Mouse (Mus musculus) 3134 (cell line): Measurements from ENCODE around the gene Krt36.

Experiments used
- DNase-seq: peaks from one replicate; pipeline ENCODE4 v3.0.0-alpha.2; 2011; ENCODE audit warnings: low spot score; ENCODE audit not compliant: insufficient read length; ENCODE audit errors: extremely low read depth

Krt36 gene

GRCm38 (mm10) chr11:100088378-100089025, 16.9 kb downstream of the Krt36 start:
- no peak for DNase-seq

GRCm38 (mm10) chr11:100087861-100088260, 17.6 kb downstream of the Krt36 start, which contains the start of gene Krt32:
Gene Krt32 (minus strand): TSS chr11:100088226.
- no peak for DNase-seq

GRCm38 (mm10) chr11:100073873-100074272, 31.6 kb downstream of the Krt36 start:
- no peak for DNase-seq

- no peak for DNase-seq
These were observed 38.0 kb downstream of the Krt36 start for GRCm38 (mm10) chr11:100067293-100068036.

GRCm38 (mm10) chr11:100066236-100067010, 39.0 kb downstream of the Krt36 start:
- no peak for DNase-seq

- DNase-seq = no peak
These were observed 46.6 kb downstream of the Krt36 start for GRCm38 (mm10) chr11:100058875-100059274.

- DNase-seq = peak; percentile 79
These were observed 49.5 kb downstream of the Krt36 start for GRCm38 (mm10) chr11:100055686-100056655.
